8 mouse cellular contexts compared by ENCODE assay signal in genomic region chr3:51560511-51561108, GRCm38 (mm10). TPM values are rescaled to one million over a fixed set of nuclear protein-coding genes. Genes with fewer than 3 reads are reported as not detected.
DNase-seq lines count a peak whose midpoint lies in the region; ATAC-seq lines count a peak whose summit lies in the region.

Gene Setd7, minus strand, starts transcription at chr3:51560879.

- peak within 1 kb of the TSS; percentile 98 for H3K9ac ChIP-seq in hindbrain, embryonic 12.5 days

- peak; percentile 89 for DNase-seq in MN1 (ENCODE audit: low spot score)
- peak; percentile 88 for DNase-seq in cerebellum, adult 9-10 months
- DNase-seq in frontal cortex, postnatal 14 days (ENCODE audit: low spot score in 2 of 2) = peak; percentile 66 to 71
- DNase-seq in layer of hippocampus, postnatal 25 days (ENCODE audit: extremely low spot score in 1 of 2, low spot score in 1 of 2) = peak; percentile 64 to 74
- peak; percentile 83 for DNase-seq in lung, postnatal 14 days
- DNase-seq in retina, adult 2 months (ENCODE audit: low read depth, low spot score) = peak; percentile 30
- peak; percentile 89 for DNase-seq in thymus, postnatal 25 days

- ATAC-seq in hindbrain, embryonic 12.5 days (ENCODE audit: low FRiP score) = peak; percentile 88

- peak within 1 kb of the TSS; percentile 96 for H3K27ac ChIP-seq in hindbrain, embryonic 12.5 days

- no peaks in the 10 kb centered on the region; the same call in 1 of the 2 replicates for H3K27me3 ChIP-seq in hindbrain, embryonic 12.5 days

- no peaks in the 10 kb centered on the region for H3K36me3 ChIP-seq in hindbrain, embryonic 12.5 days

- H3K4me2 ChIP-seq in hindbrain, embryonic 12.5 days (replicated peaks) = peak within 1 kb of the TSS; percentile 96

- no peaks in the 10 kb centered on the region for H3K9me3 ChIP-seq in hindbrain, embryonic 12.5 days (replicated peaks)

- WGBS in hindbrain, embryonic 12.5 days = 0% methylated on average over 35 of the region's 48 CpGs

- peak within 1 kb of the TSS; percentile 88 for H3K4me3 ChIP-seq in hindbrain, embryonic 12.5 days

- peaks cover 20% of the 10 kb centered on the region for H3K4me1 ChIP-seq in hindbrain, embryonic 12.5 days

RNA-seq across cellular contexts. Expression of gene Setd7, which starts in this region (rescaled TPM):
- 4.5 and 5.0 TPM in 2 replicates for polyA plus RNA-seq in hindbrain, embryonic 12.5 days (2016; fragmentation: Nextera tagmentation; extraction: Ambion mirVana)
- total RNA-seq in layer of hippocampus, postnatal 25 days (2021) = 100 to 1,000 TPM; 126 to 139 TPM

Comparison
In these comparisons a context has a peak if more than half of its experiments do, and no peak if none do; other contexts are left out.
1. Peak in every context shown above with its lines: DNase-seq, ATAC-seq, H3K4me3 ChIP-seq and H3K27ac ChIP-seq.
2. DNase-seq: peak in every context shown above with its lines; median percentile 89 in MN1; 89 in thymus, postnatal 25 days; 88 in cerebellum, adult 9-10 months; 83 in lung, postnatal 14 days; 69 in layer of hippocampus, postnatal 25 days; 68 in frontal cortex, postnatal 14 days; 30 in retina, adult 2 months.